Mouse (Mus musculus) hindbrain, embryonic 13.5 days (tissue): ENCODE results near the gene Sox5. TPM values are rescaled to one million over a fixed set of nuclear protein-coding genes. Genes with fewer than 3 reads are reported as not detected.

Experiments used
- ATAC-seq: fragments of 200-750 bp; cut with Nextera tagmentation; 2 replicates; pipeline ENCODE4 v1.8.0; 2017; ENCODE audit warnings: moderate TSS enrichment; ENCODE audit not compliant: low FRiP score
- H3K27ac ChIP-seq: fragments of 300-500 bp; sonication (generic); 2 replicates; pipeline ENCODE4 v1.5.1; 2015; ENCODE audit warnings: inconsistent platforms, mild to moderate bottlenecking, moderate library complexity
- H3K27me3 ChIP-seq: fragments of 300-500 bp; sonication (generic); 2 replicates; pipeline ENCODE4 v1.6.1; 2015; ENCODE audit warnings: mild to moderate bottlenecking, inconsistent platforms
- H3K36me3 ChIP-seq: fragments of 300-500 bp; sonication (generic); 2 replicates; pipeline ENCODE4 v1.6.1; 2015; ENCODE audit warnings: mild to moderate bottlenecking, inconsistent platforms
- H3K4me1 ChIP-seq: fragments of 300-500 bp; sonication (generic); replicated peaks from 2 replicates; pipeline ENCODE4 v1.6.1; 2015; ENCODE audit warnings: inconsistent platforms
- H3K4me2 ChIP-seq: fragments of 300-500 bp; sonication (generic); 2 replicates; pipeline ENCODE4 v1.6.1; 2015; ENCODE audit warnings: inconsistent platforms, mild to moderate bottlenecking, moderate library complexity
- H3K4me3 ChIP-seq: fragments of 300-500 bp; sonication (generic); 2 replicates; pipeline ENCODE4 v1.5.1; 2015; ENCODE audit warnings: mild to moderate bottlenecking, inconsistent platforms
- H3K9ac ChIP-seq: fragments of 300-500 bp; sonication (generic); 2 replicates; pipeline ENCODE4 v1.6.1; 2015; ENCODE audit warnings: mild to moderate bottlenecking, inconsistent platforms
- H3K9me3 ChIP-seq: fragments of 300-500 bp; sonication (generic); 2 replicates; pipeline ENCODE4 v1.6.1; 2016; ENCODE audit warnings: inconsistent platforms
- WGBS: fragments of 180-500 bp; shearing (Covaris S2); methylation state at CpG from one replicate; pipeline ENCODE4 v1.1.7; 2015; 5-methylcytosine and 5-hydroxymethylcytosine counted together
- polyA plus RNA-seq: library from polyadenylated mRNA; unstranded; fragments of >200 nt; fragmentation: Nextera tagmentation; extraction: Ambion mirVana; gene quantifications from 2 replicates; pipeline ENCODE4 v1.2.1, GENCODE M21; 2015

The Sox5 gene
- polyA plus RNA-seq, 1 experiment from 2014 or later = 27.7 TPM

GRCm38 (mm10) chr6:144666617-144667016 lies 115.2 kb downstream of the Sox5 start:
- no peaks in the 10 kb centered on the region for H3K36me3 ChIP-seq
- H3K9ac ChIP-seq = no peak overlapping the region
- no peaks in the 10 kb centered on the region for H3K27me3 ChIP-seq
- no peak for ATAC-seq
- H3K4me3 ChIP-seq = no peak overlapping the region
- no peak overlapping the region for H3K4me2 ChIP-seq
- H3K9me3 ChIP-seq = 0 out of 2 replicates have a peak, but pooled peaks cover 6% of the 10 kb centered on the region
- WGBS = 95% methylated on average over 6 of the region's 6 CpGs
- H3K27ac ChIP-seq = no peak overlapping the region
- no peaks in the 10 kb centered on the region for H3K4me1 ChIP-seq

DNA sequence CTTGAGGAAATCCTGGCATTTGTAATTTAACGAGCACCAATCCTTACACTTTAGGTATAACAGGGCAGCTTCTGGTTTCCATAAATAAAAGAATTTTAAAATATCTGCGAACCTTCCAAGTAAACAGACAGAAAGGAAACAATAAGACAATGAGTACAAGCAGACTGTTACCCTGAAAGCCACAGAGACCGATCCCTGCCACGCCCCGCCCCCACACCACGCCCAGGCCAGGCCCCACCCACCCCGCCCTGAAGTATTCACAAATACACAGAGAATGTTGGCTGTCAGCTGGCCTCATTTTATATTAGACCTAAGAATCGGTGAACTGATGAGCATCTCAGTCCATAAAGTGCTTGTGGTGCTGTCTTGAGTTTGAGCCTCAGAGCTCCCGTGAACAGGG lies 117.0 kb downstream of the Sox5 start:
- no peak overlapping the region for H3K4me3 ChIP-seq
- H3K36me3 ChIP-seq = no peaks in the 10 kb centered on the region
- 91% methylated on average over 9 of the region's 9 CpGs for WGBS
- 0 out of 2 replicates have a peak, but pooled peaks cover 6% of the 10 kb centered on the region for H3K9me3 ChIP-seq
- no peaks in the 10 kb centered on the region for H3K4me1 ChIP-seq
- H3K27me3 ChIP-seq = no peaks in the 10 kb centered on the region
- H3K27ac ChIP-seq = no peak overlapping the region
- no peak overlapping the region for H3K9ac ChIP-seq
- H3K4me2 ChIP-seq = no peak overlapping the region
- no peak for ATAC-seq

DNA sequence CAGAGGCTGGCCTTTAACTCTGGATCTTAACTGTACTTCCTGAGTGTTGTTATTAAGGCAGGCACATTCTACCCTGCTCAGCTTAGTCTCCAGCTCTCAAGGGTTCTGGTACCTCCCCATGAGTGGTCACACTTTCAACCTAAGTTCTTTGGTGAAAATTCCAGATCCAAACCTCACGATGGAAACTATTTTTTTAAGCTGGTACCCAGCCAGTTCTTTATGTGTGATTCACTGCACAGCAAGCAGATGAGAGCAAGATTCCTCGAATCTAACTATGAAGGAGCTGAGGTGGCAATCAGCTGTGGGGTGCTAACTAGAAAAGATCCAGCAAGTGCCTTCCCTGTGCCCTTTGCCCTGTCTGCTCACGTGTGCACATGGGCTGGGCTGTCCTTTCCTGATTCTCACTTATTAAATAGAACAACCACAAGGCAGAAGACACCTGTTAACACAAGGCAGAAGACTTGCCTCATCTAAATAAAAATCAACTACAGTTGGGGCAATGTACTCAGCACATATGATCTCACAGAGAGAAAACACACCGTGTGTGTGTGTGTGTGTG lies 118.2 kb downstream of the Sox5 start:
- Histone ChIP-seq H3K9me3 (0 out of 2 replicates have a peak, but pooled peaks cover 6% of the 10 kb centered on the region), H3K4me3 (no peak overlapping the region), H3K27me3 (no peaks in the 10 kb centered on the region), H3K36me3 (no peaks in the 10 kb centered on the region), H3K4me1 (no peaks in the 10 kb centered on the region), H3K4me2 (no peak overlapping the region), H3K9ac (no peak overlapping the region), H3K27ac (no peak overlapping the region)
- 82% methylated on average over 4 of the region's 4 CpGs for WGBS
- no peak for ATAC-seq

GRCm38 (mm10) chr6:144659115-144660108 lies 122.4 kb downstream of the Sox5 start:
- no peak for ATAC-seq
- no peak overlapping the region for H3K4me2 ChIP-seq
- H3K27ac ChIP-seq = no peak overlapping the region
- 86% methylated on average over 10 of the region's 10 CpGs for WGBS
- H3K4me1 ChIP-seq = no peaks in the 10 kb centered on the region
- H3K4me3 ChIP-seq = no peak overlapping the region
- no peaks in the 10 kb centered on the region for H3K36me3 ChIP-seq
- no peaks in the 10 kb centered on the region for H3K9me3 ChIP-seq
- H3K27me3 ChIP-seq = no peaks in the 10 kb centered on the region
- H3K9ac ChIP-seq = no peak overlapping the region

DNA sequence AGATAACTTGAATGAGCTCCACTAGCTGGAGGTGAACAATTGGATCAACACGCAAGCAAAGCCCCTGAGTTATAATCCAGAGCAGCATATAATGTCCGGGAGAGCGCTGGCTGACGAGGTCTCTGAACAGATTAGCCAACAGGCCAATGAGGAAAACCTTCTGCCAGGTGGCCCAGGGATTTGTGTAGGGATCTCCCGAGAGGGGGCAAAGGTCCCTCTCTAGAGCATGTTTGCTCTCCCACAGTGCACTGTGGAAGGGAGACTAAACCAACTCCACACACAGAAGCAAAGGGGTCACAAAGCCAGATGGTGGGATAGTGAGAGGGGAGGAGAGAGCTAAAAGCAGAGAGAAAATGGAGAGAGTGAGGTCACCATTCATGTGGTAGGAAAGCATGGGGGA lies 128.9 kb downstream of the Sox5 start:
- H3K9ac ChIP-seq = no peak overlapping the region
- WGBS = 83% methylated on average over 5 of the region's 5 CpGs
- H3K4me3 ChIP-seq = no peak overlapping the region
- H3K9me3 ChIP-seq = no peaks in the 10 kb centered on the region
- no peaks in the 10 kb centered on the region for H3K36me3 ChIP-seq
- no peak overlapping the region for H3K27ac ChIP-seq
- peaks cover 2% of the 10 kb centered on the region; the same call in 1 of the 2 replicates for H3K4me1 ChIP-seq
- no peak overlapping the region for H3K4me2 ChIP-seq
- no peaks in the 10 kb centered on the region for H3K27me3 ChIP-seq
- ATAC-seq = no peak

DNA sequence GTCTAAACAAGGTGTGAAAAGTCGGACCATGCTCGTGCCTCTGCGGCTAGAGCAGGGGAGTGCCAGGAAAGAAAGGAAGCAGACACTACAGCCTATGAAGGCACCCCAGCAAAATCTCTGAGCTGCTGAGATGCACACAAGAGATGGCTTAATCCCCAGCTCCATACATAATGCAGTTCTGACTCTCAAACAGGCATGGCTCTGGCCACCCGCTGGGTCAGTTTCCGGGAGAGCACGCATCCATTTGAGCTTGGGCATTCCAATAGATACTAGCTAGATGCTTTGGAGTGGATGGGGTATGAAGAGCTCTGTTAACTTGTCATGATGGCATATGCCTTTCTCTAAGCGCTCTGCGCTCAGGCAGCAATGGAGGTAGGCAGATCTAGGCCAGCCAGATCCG lies 132.9 kb downstream of the Sox5 start:
- no peaks in the 10 kb centered on the region for H3K27me3 ChIP-seq
- H3K9me3 ChIP-seq = no peaks in the 10 kb centered on the region
- ATAC-seq = no peak
- no peak overlapping the region for H3K27ac ChIP-seq
- 71% methylated on average over 9 of the region's 9 CpGs for WGBS
- no peak overlapping the region for H3K4me3 ChIP-seq
- H3K4me1 ChIP-seq = peaks cover 2% of the 10 kb centered on the region; the same call in 1 of the 2 replicates
- no peaks in the 10 kb centered on the region for H3K36me3 ChIP-seq
- H3K9ac ChIP-seq = no peak overlapping the region
- no peak overlapping the region for H3K4me2 ChIP-seq

DNA sequence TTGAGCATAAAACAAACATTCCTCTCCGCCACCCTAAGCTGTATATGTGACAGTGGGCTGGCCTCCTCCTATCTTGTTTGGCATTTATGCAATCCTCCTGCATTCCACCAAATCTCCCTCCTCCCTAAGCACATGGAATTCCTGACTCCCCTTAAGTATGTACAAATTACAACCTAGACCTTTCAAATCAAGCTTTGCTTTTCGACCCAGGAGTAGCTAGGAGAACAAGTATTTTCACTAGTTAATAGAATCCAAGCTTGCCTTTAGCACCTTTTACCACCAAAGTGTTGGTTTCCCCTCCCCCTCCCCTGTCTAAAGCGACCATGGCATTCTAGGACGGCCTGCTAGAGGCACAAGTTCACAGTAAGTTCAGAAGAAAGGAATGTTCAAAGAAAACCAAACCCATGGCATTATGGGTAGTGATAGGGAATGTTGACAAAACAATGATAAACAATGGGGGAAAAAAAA lies 133.6 kb downstream of the Sox5 start:
- H3K36me3 ChIP-seq = no peaks in the 10 kb centered on the region
- H3K9me3 ChIP-seq = no peaks in the 10 kb centered on the region
- no peak overlapping the region for H3K4me2 ChIP-seq
- H3K9ac ChIP-seq = no peak overlapping the region
- ATAC-seq = no peak
- H3K27me3 ChIP-seq = no peaks in the 10 kb centered on the region
- H3K4me3 ChIP-seq = no peak overlapping the region
- 39% methylated on average over 4 of the region's 4 CpGs for WGBS
- no peak overlapping the region for H3K27ac ChIP-seq
- H3K4me1 ChIP-seq = peaks cover 2% of the 10 kb centered on the region; the same call in 1 of the 2 replicates

DNA sequence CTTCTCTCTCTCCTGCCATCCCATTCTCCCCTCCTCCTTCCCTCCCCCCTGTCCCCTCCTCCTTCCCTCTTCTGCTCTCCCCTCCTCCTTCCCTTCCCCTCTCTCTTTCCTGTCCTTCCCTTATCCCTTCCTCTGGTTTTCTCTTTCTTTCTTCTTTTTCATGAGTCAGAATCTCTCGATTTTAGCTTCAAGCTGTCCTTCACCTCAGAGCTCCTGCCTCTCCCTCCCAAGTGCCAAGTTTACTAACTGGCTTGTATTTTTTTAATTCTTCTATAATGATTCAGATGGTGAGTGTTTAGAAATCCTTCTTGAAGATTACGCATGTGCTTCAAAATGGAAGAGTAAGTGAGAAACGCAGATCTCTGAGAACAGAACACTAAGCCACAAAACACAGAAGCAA lies 135.4 kb downstream of the Sox5 start:
- H3K4me2 ChIP-seq = no peak overlapping the region
- no peaks in the 10 kb centered on the region for H3K9me3 ChIP-seq
- H3K27me3 ChIP-seq = no peaks in the 10 kb centered on the region
- WGBS = 93% methylated on average over 3 of the region's 3 CpGs
- H3K4me1 ChIP-seq = peaks cover 2% of the 10 kb centered on the region; the same call in 1 of the 2 replicates
- H3K9ac ChIP-seq = no peak overlapping the region
- H3K36me3 ChIP-seq = no peaks in the 10 kb centered on the region
- no peak overlapping the region for H3K4me3 ChIP-seq
- no peak overlapping the region for H3K27ac ChIP-seq
- ATAC-seq = no peak

- WGBS = 91% methylated on average over 4 of the region's 4 CpGs
- no peak overlapping the region for H3K4me2 ChIP-seq
- no peak for ATAC-seq
- H3K9ac ChIP-seq = no peak overlapping the region
- H3K27me3 ChIP-seq = no peaks in the 10 kb centered on the region
- peaks cover 2% of the 10 kb centered on the region; the same call in 1 of the 2 replicates for H3K4me1 ChIP-seq
- H3K36me3 ChIP-seq = no peaks in the 10 kb centered on the region
- H3K9me3 ChIP-seq = no peaks in the 10 kb centered on the region
- H3K4me3 ChIP-seq = no peak overlapping the region
- H3K27ac ChIP-seq = no peak overlapping the region
Measured at GRCm38 (mm10) chr6:144645796-144646195, 136.0 kb downstream of the Sox5 start.

DNA sequence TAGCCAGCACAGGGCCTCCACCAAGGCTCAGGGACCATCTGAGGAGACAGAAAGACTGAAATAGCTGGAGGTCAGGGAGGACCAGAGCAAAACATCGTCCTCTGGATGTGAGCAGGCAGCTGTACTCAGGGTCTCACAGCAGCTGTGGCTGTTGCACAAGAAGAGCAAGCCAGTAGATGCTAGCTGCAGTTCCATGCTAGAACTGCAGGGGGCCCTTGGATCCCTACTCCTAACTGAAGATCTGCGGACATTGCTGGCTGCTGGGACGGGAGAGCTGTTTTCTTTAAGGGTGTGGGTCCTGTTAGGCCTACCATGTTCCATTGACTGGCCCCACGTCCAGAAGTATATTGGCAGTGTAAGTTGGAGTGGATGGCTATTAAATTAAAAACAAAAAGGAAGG lies 137.1 kb downstream of the Sox5 start:
- H3K36me3 ChIP-seq = no peaks in the 10 kb centered on the region
- H3K4me3 ChIP-seq = no peak overlapping the region
- H3K4me1 ChIP-seq = peaks cover 2% of the 10 kb centered on the region; the same call in 1 of the 2 replicates
- ATAC-seq = no peak
- whole genome bisulfite sequencing = 76% methylated on average over 4 of the region's 4 CpGs
- no peak overlapping the region for H3K27ac ChIP-seq
- H3K4me2 ChIP-seq = no peak overlapping the region
- H3K27me3 ChIP-seq = no peaks in the 10 kb centered on the region
- no peak overlapping the region for H3K9ac ChIP-seq
- no peaks in the 10 kb centered on the region for H3K9me3 ChIP-seq

- Histone ChIP-seq H3K4me3 (no peak overlapping the region), H3K9ac (no peak overlapping the region), H3K4me2 (no peak overlapping the region), H3K4me1 (peaks cover 9% of the 10 kb centered on the region), H3K27ac (no peak overlapping the region), H3K27me3 (no peaks in the 10 kb centered on the region), H3K9me3 (no peaks in the 10 kb centered on the region), H3K36me3 (no peaks in the 10 kb centered on the region)
- 82% methylated on average over 5 of the region's 5 CpGs for WGBS
- no peak for ATAC-seq
Measured at GRCm38 (mm10) chr6:144643601-144644000, 138.2 kb downstream of the Sox5 start.

GRCm38 (mm10) chr6:144641888-144642287 lies 139.9 kb downstream of the Sox5 start:
- H3K9me3 ChIP-seq = no peaks in the 10 kb centered on the region
- H3K36me3 ChIP-seq = no peaks in the 10 kb centered on the region
- H3K27ac ChIP-seq = no peak overlapping the region
- peaks cover 10% of the 10 kb centered on the region for H3K4me1 ChIP-seq
- H3K27me3 ChIP-seq = no peaks in the 10 kb centered on the region
- ATAC-seq = no peak
- 75% methylated on average over 5 of the region's 5 CpGs for WGBS
- H3K9ac ChIP-seq = no peak overlapping the region
- H3K4me2 ChIP-seq = no peak overlapping the region
- H3K4me3 ChIP-seq = no peak overlapping the region
